16 mouse cellular contexts compared by ENCODE assay signal in genomic region chr12:71938513-71938912, GRCm38 (mm10).
DNase-seq lines count a peak whose midpoint lies in the region; ATAC-seq and TF ChIP-seq lines count a peak whose summit lies in the region.
"Had no signal": no experiment of that assay in that cellular context is flagged by ENCODE, and none has a peak within 500 bp of the region (broad histone marks: within the 10 kb centered on the region; RNA-seq: fewer than 3 reads in every experiment).

No protein-coding gene starts in this region.

- intact Hi-C loops in left cerebral cortex, adult 2 months (cut with DNase I): no loop called here
- intact Hi-C loops in left cerebral cortex, postnatal 10 days (cut with DNase I): no loop called here

- 31% methylated on average over 5 of the region's 5 CpGs for whole genome bisulfite sequencing in heart, embryonic 14.5 days
- WGBS in liver, postnatal 0 days (ENCODE audit: insufficient replicate concordance): 83% methylated on average over 5 of the region's 5 CpGs

- H3K9ac ChIP-seq in heart, embryonic 14.5 days (ENCODE audit: low read length): peak overlapping the region; percentile 57
- no peak overlapping the region for H3K9ac ChIP-seq in liver, postnatal 0 days (replicated peaks)
- H3K9ac ChIP-seq: midbrain, embryonic 12.5 days had no signal

- no peak for DNase-seq in left cerebral cortex, adult 2 months (ENCODE audit: extremely low spot score in 1 of 2, low spot score in 2 of 2)
- DNase-seq in left cerebral cortex, postnatal 10 days (ENCODE audit: extremely low spot score in 1 of 2, low spot score in 2 of 2): no peak
- DNase-seq in heart, adult 8-10 months (ENCODE audit: low spot score): peak; percentile 66
- DNase-seq in skeletal muscle tissue, adult 2 months (ENCODE audit: low read depth, low spot score): peak; percentile 15
- DNase-seq in liver, postnatal 0 days: no peak
- no peak for DNase-seq in neural tube, embryonic 10.5 days (ENCODE audit: extremely low spot score, low spot score)
- DNase-seq: adrenal gland, postnatal 10 days; cerebellum, adult 8-10 months; gastrocnemius, postnatal 10 days; kidney, adult 9 months; lung, adult 18-20 months; lung, postnatal 36 days had no signal

- ATAC-seq in heart, embryonic 14.5 days (ENCODE audit: insufficient number of reproducible peaks, insufficient read depth, low FRiP score, low read depth): peak; percentile 77
- no peak for ATAC-seq in liver, postnatal 0 days
- ATAC-seq: CD4-positive, CD25-positive, alpha-beta regulatory T cell, adult 4 months; forebrain, embryonic 14.5 days had no signal

- no peaks in the 10 kb centered on the region for H3K9me3 ChIP-seq in heart, embryonic 14.5 days (ENCODE audit: control insufficient read depth, low read length)
- H3K9me3 ChIP-seq in liver, postnatal 0 days (ENCODE audit: low read length): no peaks in the 10 kb centered on the region
- H3K9me3 ChIP-seq: midbrain, embryonic 12.5 days had no signal

- H3K4me1 ChIP-seq in heart, embryonic 14.5 days (ENCODE audit: control insufficient read depth in 2 of 2, insufficient read depth in 2 of 2, low read length in 2 of 2): peaks cover 31 to 67% of the 10 kb centered on the region in 2 experiments
- peaks cover 41% of the 10 kb centered on the region for H3K4me1 ChIP-seq in liver, postnatal 0 days (ENCODE audit: insufficient read depth)

- TF ChIP-seq CTCF in left cerebral cortex, adult 2 months (IDR thresholded peaks at IDR 0.05): no peak
- no peak for TF ChIP-seq CTCF in liver, postnatal 0 days (IDR thresholded peaks at IDR 0.05; ENCODE audit: low read depth)

- peak overlapping the region; percentile 54 for H3K27ac ChIP-seq in left cerebral cortex, adult 2 months
- peak overlapping the region; percentile 95 to 96 for H3K27ac ChIP-seq in heart, embryonic 14.5 days (replicated peaks in 1 of 2; ENCODE audit: control insufficient read depth in 1 of 2, insufficient read depth in 1 of 2, low read depth in 2 of 2, low read length in 2 of 2)
- H3K27ac ChIP-seq in liver, postnatal 0 days (ENCODE audit: low read depth): no peak overlapping the region
- H3K27ac ChIP-seq: midbrain, embryonic 12.5 days had no signal

- H3K27me3 ChIP-seq in heart, embryonic 14.5 days (ENCODE audit: control insufficient read depth, insufficient read depth, low read length): no peaks in the 10 kb centered on the region
- no peaks in the 10 kb centered on the region for H3K27me3 ChIP-seq in liver, postnatal 0 days (ENCODE audit: insufficient read depth, low read length)
- H3K27me3 ChIP-seq: midbrain, embryonic 12.5 days had no signal

- no peak overlapping the region for H3K4me3 ChIP-seq in left cerebral cortex, adult 2 months
- H3K4me3 ChIP-seq in heart, embryonic 14.5 days (ENCODE audit: control insufficient read depth in 1 of 2, insufficient read depth in 1 of 2, low read depth in 1 of 2, low read length in 2 of 2): no peak overlapping the region
- no peak overlapping the region for H3K4me3 ChIP-seq in liver, postnatal 0 days (ENCODE audit: low read depth, low read length)
- H3K4me3 ChIP-seq: midbrain, embryonic 12.5 days had no signal

- peaks cover 37% of the 10 kb centered on the region for H3K36me3 ChIP-seq in heart, embryonic 14.5 days (ENCODE audit: control insufficient read depth, insufficient read depth, low read length)
- H3K36me3 ChIP-seq in liver, postnatal 0 days (replicated peaks; ENCODE audit: insufficient read depth, low read length): peaks cover 15% of the 10 kb centered on the region

- H3K4me2 ChIP-seq in heart, embryonic 14.5 days (ENCODE audit: low read length): peak overlapping the region; percentile 12; the same call in 1 of the 2 replicates
- no peak overlapping the region for H3K4me2 ChIP-seq in liver, postnatal 0 days (ENCODE audit: low read depth, low read length)
- H3K4me2 ChIP-seq: midbrain, embryonic 12.5 days had no signal

- TF ChIP-seq EP300 in liver, postnatal 0 days (IDR thresholded peaks at IDR 0.05; ENCODE audit: low read depth): no peak

Comparison
In these comparisons a context has a peak if more than half of its experiments do, and no peak if none do; other contexts are left out.
1. DNase-seq: peak in heart, adult 8-10 months (single experiment) and skeletal muscle tissue, adult 2 months (single experiment); none in left cerebral cortex, adult 2 months (0 of 2), left cerebral cortex, postnatal 10 days (0 of 2), liver, postnatal 0 days (single experiment) and neural tube, embryonic 10.5 days (single experiment).